Mouse (Mus musculus) stomach, postnatal 0 days (tissue): ENCODE measurements at regions not wholly inside any gene's neighbourhood (a gene's known extent, or its start where the extent isn't known, plus 50 kb on each side); places are given as distances from the start of the nearest gene placed in this dataset.

ENCODE experiments used
- CTCF ChIP-seq: IDR thresholded peaks from 2 replicates; pipeline ENCODE4 v1.5.1; 2016; ENCODE audit warnings: antibody characterized with exemption, low read depth, mild to moderate bottlenecking, moderate library complexity
- EP300 ChIP-seq: optimal IDR thresholded peaks from 2 replicates; pipeline ENCODE3; 2016; ENCODE audit warnings: antibody characterized with exemption

DNA sequence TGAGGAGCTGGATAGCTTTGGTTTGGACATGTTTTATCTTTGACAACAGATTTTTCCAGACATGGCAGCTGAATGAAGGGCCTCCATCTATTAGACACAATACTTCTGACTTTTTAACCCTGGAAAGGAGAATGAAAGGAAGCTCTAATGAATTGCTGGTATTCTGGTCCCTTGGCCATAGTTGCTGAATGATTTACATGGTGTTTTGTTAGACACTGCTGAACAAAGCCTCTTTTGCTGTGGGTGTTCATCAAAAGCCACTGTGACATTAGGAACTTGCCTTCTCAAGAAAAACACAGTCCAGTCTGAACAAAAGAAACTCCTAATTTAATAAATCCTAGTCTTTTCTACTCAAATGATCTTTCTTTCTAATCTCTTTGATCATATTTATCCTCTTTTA lies 93.4 kb downstream of the Rgs2 start:
- no peak for TF ChIP-seq EP300
- no peak for TF ChIP-seq CTCF
